ENCODE assay signal across 8 mouse cellular contexts in genomic region chr16:77013427-77014320, GRCm38 (mm10). TPM values are rescaled to one million over a fixed set of nuclear protein-coding genes. Genes with fewer than 3 reads are reported as not detected.
A peak's percentile ranks its signal among the peaks of the same experiment; 100 is the strongest.
DNase-seq lines count a peak whose midpoint lies in the region; ATAC-seq and TF ChIP-seq lines count a peak whose summit lies in the region.

Gene Usp25 (plus strand): TSS chr16:77013706.

- ATAC-seq in embryonic facial prominence, embryonic 14.5 days (ENCODE audit: low read depth), result peak; percentile 94
- ATAC-seq in limb, embryonic 14.5 days (ENCODE audit: low FRiP score, low read depth), result peak; percentile 91
- peak; percentile 95 for ATAC-seq in midbrain, embryonic 16.5 days

- H3K27ac ChIP-seq in embryonic facial prominence, embryonic 14.5 days (replicated peaks; ENCODE audit: low read depth, low read length), result peak within 1 kb of the TSS; percentile 86
- peak within 1 kb of the TSS; percentile 92 for H3K27ac ChIP-seq in heart, adult 2 months
- peak within 1 kb of the TSS; percentile 44 for H3K27ac ChIP-seq in kidney, adult 2 months (ENCODE audit: insufficient read depth, low read depth, low read length)
- peak within 1 kb of the TSS; percentile 71 for H3K27ac ChIP-seq in limb, embryonic 14.5 days (replicated peaks; ENCODE audit: low read depth, low read length)
- peak within 1 kb of the TSS; percentile 71 for H3K27ac ChIP-seq in midbrain, embryonic 16.5 days (ENCODE audit: low read length)
- H3K27ac ChIP-seq in spleen, adult 2 months (ENCODE audit: insufficient read depth, low read length), result peak within 1 kb of the TSS; percentile 81

- H3K4me1 ChIP-seq in embryonic facial prominence, embryonic 14.5 days (ENCODE audit: control insufficient read depth, insufficient read depth, low read length), result peaks cover 16% of the 10 kb centered on the region
- peaks cover 11% of the 10 kb centered on the region for H3K4me1 ChIP-seq in heart, adult 2 months (ENCODE audit: control insufficient read depth, insufficient read depth, low read length)
- H3K4me1 ChIP-seq in kidney, adult 2 months (ENCODE audit: control insufficient read depth, insufficient read depth, low read length), result peaks cover 13% of the 10 kb centered on the region; the same call in 1 of the 2 replicates
- H3K4me1 ChIP-seq in limb, embryonic 14.5 days (ENCODE audit: control insufficient read depth, insufficient read depth, low read length), result peaks cover 12% of the 10 kb centered on the region; the same call in 1 of the 2 replicates
- H3K4me1 ChIP-seq in midbrain, embryonic 16.5 days (ENCODE audit: control insufficient read depth, insufficient read depth, low read length), result peaks cover 10% of the 10 kb centered on the region
- peaks cover 4% of the 10 kb centered on the region; the same call in 1 of the 2 replicates for H3K4me1 ChIP-seq in spleen, adult 2 months (ENCODE audit: control insufficient read depth, insufficient read depth, insufficient read length)

- H3K79me2 ChIP-seq in heart, adult 2 months (replicated peaks; ENCODE audit: control insufficient read depth, insufficient read depth, low read length), result peaks cover 5% of the 10 kb centered on the region

- WGBS in embryonic facial prominence, embryonic 14.5 days, result under 1% methylated on average over 25 of the region's 126 CpGs
- WGBS in heart, adult 2 months, result under 1% methylated on average over 119 of the region's 126 CpGs
- WGBS in kidney, adult 2 months, result under 1% methylated on average over 117 of the region's 126 CpGs
- WGBS in limb, embryonic 14.5 days, result 0% methylated on average over 30 of the region's 126 CpGs
- WGBS in midbrain, embryonic 16.5 days, result under 1% methylated on average over 88 of the region's 126 CpGs
- under 1% methylated on average over 121 of the region's 126 CpGs for WGBS in spleen, adult 2 months

- peak within 1 kb of the TSS; percentile 91 for H3K4me3 ChIP-seq in embryonic facial prominence, embryonic 14.5 days (ENCODE audit: low read depth, low read length)
- peak within 1 kb of the TSS; percentile 89 for H3K4me3 ChIP-seq in heart, adult 2 months
- H3K4me3 ChIP-seq in kidney, adult 2 months (ENCODE audit: insufficient read depth, low read depth, low read length), result peak within 1 kb of the TSS; percentile 62
- peak within 1 kb of the TSS; percentile 69 for H3K4me3 ChIP-seq in limb, embryonic 14.5 days (replicated peaks; ENCODE audit: low read length)
- peak within 1 kb of the TSS; percentile 87 for H3K4me3 ChIP-seq in midbrain, embryonic 16.5 days (ENCODE audit: low read depth, low read length)
- peak within 1 kb of the TSS; percentile 98 for H3K4me3 ChIP-seq in spleen, adult 2 months (ENCODE audit: extremely low read depth, insufficient read depth, insufficient read length)

- no peaks in the 10 kb centered on the region for H3K36me3 ChIP-seq in embryonic facial prominence, embryonic 14.5 days (ENCODE audit: control insufficient read depth, insufficient read depth, low read length)
- peaks cover 17% of the 10 kb centered on the region for H3K36me3 ChIP-seq in heart, adult 2 months (ENCODE audit: control insufficient read depth, insufficient read depth, low read length)
- H3K36me3 ChIP-seq in kidney, adult 2 months (ENCODE audit: control insufficient read depth, insufficient read depth, low read length), result no peaks in the 10 kb centered on the region
- no peaks in the 10 kb centered on the region; the same call in 1 of the 2 replicates for H3K36me3 ChIP-seq in limb, embryonic 14.5 days (ENCODE audit: control insufficient read depth, insufficient read depth, low read length)
- H3K36me3 ChIP-seq in midbrain, embryonic 16.5 days (ENCODE audit: control insufficient read depth, insufficient read depth, low read length), result no peaks in the 10 kb centered on the region
- no peaks in the 10 kb centered on the region for H3K36me3 ChIP-seq in spleen, adult 2 months (ENCODE audit: control insufficient read depth, insufficient read depth, low read length)

- TF ChIP-seq EP300 in heart, adult 2 months (IDR thresholded peaks at IDR 0.05; ENCODE audit: insufficient read depth, low read depth, low read length), result no peak

- peak within 1 kb of the TSS; percentile 90 for H3K9ac ChIP-seq in embryonic facial prominence, embryonic 14.5 days (ENCODE audit: low read depth, low read length)
- H3K9ac ChIP-seq in heart, adult 2 months (ENCODE audit: low read depth, low read length), result peak within 1 kb of the TSS; percentile 94
- peak within 1 kb of the TSS; percentile 92 for H3K9ac ChIP-seq in limb, embryonic 14.5 days (ENCODE audit: low read depth, low read length, severe bottlenecking)
- H3K9ac ChIP-seq in midbrain, embryonic 16.5 days (ENCODE audit: low read depth, low read length), result peak within 1 kb of the TSS; percentile 89

- H3K27me3 ChIP-seq in embryonic facial prominence, embryonic 14.5 days (replicated peaks; ENCODE audit: control insufficient read depth, insufficient read depth, low read length), result no peaks in the 10 kb centered on the region
- H3K27me3 ChIP-seq in heart, adult 2 months (ENCODE audit: control insufficient read depth, insufficient read depth, low read length), result no peaks in the 10 kb centered on the region
- no peaks in the 10 kb centered on the region for H3K27me3 ChIP-seq in kidney, adult 2 months (replicated peaks; ENCODE audit: control insufficient read depth, insufficient read depth, low read length)
- H3K27me3 ChIP-seq in limb, embryonic 14.5 days (ENCODE audit: control insufficient read depth, insufficient read depth, low read length), result no peaks in the 10 kb centered on the region
- no peaks in the 10 kb centered on the region for H3K27me3 ChIP-seq in midbrain, embryonic 16.5 days (ENCODE audit: control insufficient read depth, insufficient read depth, low read depth, low read length)
- H3K27me3 ChIP-seq in spleen, adult 2 months (ENCODE audit: control insufficient read depth, insufficient read depth, low read length), result no peaks in the 10 kb centered on the region; the same call in 1 of the 2 replicates

- intact Hi-C loops in heart, adult 2 months (cut with DNase I), result loop anchor here (2.0 to 5.0 kb wide), 3 partner anchors 17 to 1246 kb away; partner anchors contain the start of gene Hspa13

- DNase-seq in 3T3-L1 (ENCODE audit: low read depth, low spot score), result peak; percentile 78
- peak; percentile 94 to 98 for DNase-seq in adrenal gland, postnatal 36 days
- DNase-seq in embryonic facial prominence, embryonic 14.5 days (ENCODE audit: low spot score), result peak; percentile 92
- DNase-seq in heart, adult 2 months, result peak; percentile 94 to 95
- peak; percentile 97 for DNase-seq in kidney, adult 2 months
- peak; percentile 76 for DNase-seq in limb, embryonic 14.5 days (ENCODE audit: low spot score)
- DNase-seq in spleen, adult 2 months (ENCODE audit: low read depth in 1 of 2, low spot score in 2 of 2), result peak; percentile 75 to 92

- no peaks in the 10 kb centered on the region for H3K9me3 ChIP-seq in embryonic facial prominence, embryonic 14.5 days (ENCODE audit: control insufficient read depth, low read length)
- no peaks in the 10 kb centered on the region for H3K9me3 ChIP-seq in limb, embryonic 14.5 days (ENCODE audit: control insufficient read depth, low read length)
- H3K9me3 ChIP-seq in midbrain, embryonic 16.5 days (replicated peaks; ENCODE audit: control insufficient read depth, low read length, poor library complexity, severe bottlenecking), result no peaks in the 10 kb centered on the region

- peak; percentile 24 for TF ChIP-seq CTCF in heart, adult 2 months (IDR thresholded peaks at IDR 0.05)
- no peak for TF ChIP-seq CTCF in kidney, adult 2 months (conservative IDR thresholded peaks at IDR 0.05; ENCODE audit: insufficient read depth, insufficient read length, low read depth, low read length)
- no peak for TF ChIP-seq CTCF in spleen, adult 2 months (IDR thresholded peaks at IDR 0.05; ENCODE audit: extremely low read depth, insufficient read depth, insufficient read length, insufficient replicate concordance)

- TF ChIP-seq POLR2A in heart, adult 2 months (IDR thresholded peaks at IDR 0.05; ENCODE audit: insufficient read depth, low read depth, low read length), result peak; percentile 77
- peak; percentile 56 for TF ChIP-seq POLR2A in kidney, adult 2 months (IDR thresholded peaks at IDR 0.05; ENCODE audit: low read depth, low read length)
- TF ChIP-seq POLR2A in limb, embryonic 14.5 days (IDR thresholded peaks at IDR 0.05; ENCODE audit: borderline replicate concordance, extremely low read depth, insufficient read depth, insufficient read length), result no peak
- TF ChIP-seq POLR2A in spleen, adult 2 months (IDR thresholded peaks at IDR 0.05; ENCODE audit: low read depth, low read length), result peak; percentile 74

- peak within 1 kb of the TSS; percentile 69 for H3K4me2 ChIP-seq in embryonic facial prominence, embryonic 14.5 days (ENCODE audit: low read depth, low read length)
- peak within 1 kb of the TSS; percentile 80 for H3K4me2 ChIP-seq in limb, embryonic 14.5 days (replicated peaks; ENCODE audit: low read depth, low read length, severe bottlenecking)
- H3K4me2 ChIP-seq in midbrain, embryonic 16.5 days (ENCODE audit: low read length), result peak within 1 kb of the TSS; percentile 82

RNA-seq across cellular contexts. Expression of gene Usp25, which starts in this region (rescaled TPM):
- 10 to 100 TPM; 45.1 to 57.6 TPM for total RNA-seq in adrenal gland, postnatal 36 days (2021)
- polyA plus RNA-seq in embryonic facial prominence, embryonic 14.5 days (2014; fragmentation: Nextera tagmentation; extraction: Ambion mirVana), result 24.4 and 25.3 TPM in 2 replicates
- 10 to 100 TPM; 71.4 to 74.4 TPM for total RNA-seq in heart, adult 2 months (2021)
- 16.7 and 29.5 TPM in 2 replicates for polyA plus RNA-seq in heart, adult 2 months (2012; rRNA removed)
- 15.1 and 15.2 TPM in 2 replicates for polyA plus RNA-seq in kidney, adult 2 months (2012; rRNA removed)
- polyA plus RNA-seq in limb, embryonic 14.5 days (2012; rRNA removed), result 12.1 and 14.6 TPM in 2 replicates
- 25.0 and 27.5 TPM in 2 replicates for polyA plus RNA-seq in limb, embryonic 14.5 days (2014; fragmentation: Nextera tagmentation; extraction: Ambion mirVana)
- 8.5 and 9.7 TPM in 2 replicates for polyA plus RNA-seq in midbrain, embryonic 16.5 days (2015; fragmentation: Nextera tagmentation; extraction: Ambion mirVana)
- 18.8 and 35.9 TPM in 2 replicates for polyA plus RNA-seq in spleen, adult 2 months (2012; rRNA removed)

Comparison
In these comparisons a context has a peak if more than half of its experiments do, and no peak if none do; other contexts are left out.
1. Peak in every context shown above with its lines: DNase-seq, ATAC-seq, H3K4me3 ChIP-seq and H3K27ac ChIP-seq.